Mouse (Mus musculus): Measurements from ENCODE around the gene Tspan33.
"Not testable (repeated sequence)": the region's sequence is repeated elsewhere in the genome, so short reads cannot be mapped to it uniquely, and the experiment has no call there.

The Tspan33 gene

DNA sequence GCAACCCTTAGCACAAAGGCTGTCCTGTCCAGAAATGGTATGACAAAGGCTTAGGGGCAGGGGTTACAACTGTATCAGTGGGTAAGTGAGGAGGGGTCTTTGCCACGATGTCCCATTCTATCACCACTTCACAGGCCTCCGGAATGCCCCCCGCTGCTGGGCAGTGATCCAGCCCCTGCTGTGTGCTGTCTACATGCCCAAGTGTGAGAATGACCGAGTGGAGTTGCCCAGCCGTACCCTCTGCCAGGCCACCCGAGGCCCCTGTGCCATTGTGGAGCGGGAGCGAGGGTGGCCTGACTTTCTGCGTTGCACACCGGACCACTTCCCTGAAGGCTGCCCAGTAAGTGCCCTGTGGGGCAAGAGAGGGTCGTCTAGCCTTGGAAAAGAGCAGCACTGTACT is 59.3 kb downstream of the Tspan33 start:
- no peak for DNase-seq (ENCODE audit: low read depth, low spot score)

DNA sequence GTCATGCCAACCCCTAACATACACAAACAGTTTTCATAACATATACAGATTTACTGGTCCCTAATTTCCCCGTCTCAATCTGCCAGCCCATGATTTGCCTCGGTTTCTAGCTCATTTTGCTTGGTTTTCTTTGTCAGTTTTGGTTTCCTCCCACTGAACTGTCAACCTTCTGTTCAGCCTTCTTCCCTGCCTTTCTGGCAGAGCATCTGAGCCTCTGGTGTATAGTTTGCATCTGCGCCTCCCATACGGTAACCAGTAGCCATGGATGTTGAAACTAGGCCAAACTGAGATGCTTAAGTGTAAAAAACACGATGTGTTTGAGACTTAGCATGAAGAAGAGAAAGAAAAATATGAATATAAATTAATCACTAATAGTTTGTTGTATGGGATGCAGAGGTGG is 62.0 kb downstream of the Tspan33 start:
- DNase-seq (ENCODE audit: low read depth, low spot score), result no peak

DNA sequence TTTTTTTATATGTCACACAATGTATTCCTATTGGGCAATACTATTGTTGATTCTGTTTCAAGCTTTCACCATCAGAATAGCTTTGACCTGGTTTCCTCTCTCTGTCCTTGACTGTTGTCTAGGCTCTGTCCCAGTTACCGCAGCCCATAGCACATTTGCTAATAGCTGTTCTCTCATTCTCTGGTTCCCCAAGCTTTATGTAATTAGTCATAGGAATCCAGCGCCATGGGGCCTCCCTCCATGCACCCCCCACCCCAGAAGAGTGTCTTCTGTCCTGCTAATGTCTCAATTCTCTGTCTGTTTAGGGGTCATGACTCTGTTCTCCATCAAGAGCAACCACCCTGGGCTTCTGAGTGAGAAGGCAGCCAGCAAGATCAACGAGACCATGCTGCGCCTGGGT is 62.5 kb downstream of the Tspan33 start:
- DNase-seq (ENCODE audit: low read depth, low spot score), result no peak

DNA sequence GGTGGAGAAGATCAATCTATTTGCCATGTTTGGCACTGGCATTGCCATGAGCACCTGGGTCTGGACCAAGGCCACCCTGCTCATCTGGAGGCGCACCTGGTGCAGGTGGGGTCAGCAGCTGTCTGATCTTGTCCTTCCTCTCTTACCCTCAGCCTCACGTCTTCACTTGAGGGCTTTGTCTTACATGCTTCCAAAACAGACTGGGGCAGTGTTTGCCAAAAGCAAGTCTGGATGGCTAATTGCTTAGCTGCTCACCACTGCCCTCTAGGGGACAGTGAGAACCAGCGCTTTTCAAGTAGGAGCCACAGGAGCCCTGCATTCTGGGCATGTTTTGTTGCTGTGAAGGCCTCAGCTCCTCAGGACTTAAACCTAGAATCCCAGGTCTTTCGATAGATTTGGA is 64.4 kb downstream of the Tspan33 start:
- peak; percentile 67 for DNase-seq (ENCODE audit: low read depth, low spot score)

DNA sequence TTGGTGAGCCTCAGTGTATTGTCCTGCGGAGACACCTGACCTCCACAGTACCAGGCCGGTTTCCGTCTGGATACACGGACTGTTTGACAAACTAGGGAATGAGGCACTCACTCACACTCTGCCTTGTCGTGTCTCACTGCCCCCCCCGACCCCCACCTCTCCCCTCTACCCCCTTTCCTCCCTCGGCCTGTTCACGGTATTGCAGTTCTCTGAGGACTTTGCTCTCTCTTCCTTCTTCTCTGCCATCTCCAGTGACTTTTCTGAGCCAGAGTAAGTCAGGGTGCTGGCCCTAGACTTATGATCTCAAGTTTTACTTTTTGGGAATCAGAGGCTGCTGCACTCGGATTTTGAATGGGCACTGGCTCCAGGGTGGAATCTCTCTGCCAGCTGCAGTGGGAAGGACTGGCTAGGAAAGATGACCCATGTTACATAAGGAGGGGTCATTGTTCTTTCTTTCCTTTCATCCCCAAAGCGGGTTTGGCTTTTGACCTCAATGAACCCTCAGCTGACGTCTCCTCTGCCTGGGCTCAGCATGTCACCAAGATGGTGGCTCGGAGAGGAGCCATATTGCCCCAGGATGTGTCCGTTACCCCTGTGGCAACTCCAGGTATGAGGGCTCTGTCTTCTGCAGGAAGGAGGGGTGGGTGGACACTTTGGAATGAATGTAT is 65.1 kb downstream of the Tspan33 start:
- DNase-seq (ENCODE audit: low read depth, low spot score), result no peak

DNA sequence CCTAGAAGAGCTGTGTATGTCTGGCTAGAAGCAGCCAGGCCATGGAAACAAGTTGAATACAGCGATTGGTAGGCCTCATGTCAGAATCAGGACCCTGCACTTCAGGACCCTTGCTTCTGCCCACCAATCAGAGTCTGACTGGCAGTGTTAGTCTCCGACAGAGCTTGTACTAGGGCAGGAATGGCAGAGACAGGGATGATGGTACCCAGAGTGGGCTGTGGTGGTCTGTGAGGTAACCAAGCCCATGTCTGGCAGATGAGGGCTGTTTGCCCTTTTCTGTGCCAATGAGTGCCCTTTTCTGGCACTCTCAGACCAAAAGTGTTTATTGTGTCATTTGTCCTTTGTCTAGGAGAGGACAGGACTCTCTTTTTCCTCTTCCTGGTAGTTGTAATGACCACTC is 66.4 kb downstream of the Tspan33 start:
- DNase-seq (ENCODE audit: low read depth, low spot score), result not testable (repeated sequence)

DNA sequence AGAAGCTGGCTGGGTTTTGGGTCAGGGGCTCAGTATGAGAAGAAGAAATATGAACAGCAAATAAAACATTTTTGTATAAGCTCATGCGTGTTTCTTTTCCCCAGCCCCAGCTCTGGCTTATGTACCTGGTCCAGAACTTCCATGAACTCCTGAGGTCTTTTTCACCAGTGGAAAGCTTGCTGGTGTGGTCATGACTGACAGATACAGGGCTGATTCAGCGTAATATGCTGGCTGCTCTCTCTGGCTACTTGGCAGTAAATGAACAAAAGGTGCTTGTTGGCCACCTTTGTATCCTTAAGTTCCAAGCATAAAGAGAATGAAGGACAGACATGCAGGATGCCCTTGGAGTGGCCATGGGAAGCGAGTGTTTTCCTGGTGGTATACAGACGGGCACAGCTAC is 67.3 kb downstream of the Tspan33 start:
- no peak for DNase-seq (ENCODE audit: low read depth, low spot score)

DNA sequence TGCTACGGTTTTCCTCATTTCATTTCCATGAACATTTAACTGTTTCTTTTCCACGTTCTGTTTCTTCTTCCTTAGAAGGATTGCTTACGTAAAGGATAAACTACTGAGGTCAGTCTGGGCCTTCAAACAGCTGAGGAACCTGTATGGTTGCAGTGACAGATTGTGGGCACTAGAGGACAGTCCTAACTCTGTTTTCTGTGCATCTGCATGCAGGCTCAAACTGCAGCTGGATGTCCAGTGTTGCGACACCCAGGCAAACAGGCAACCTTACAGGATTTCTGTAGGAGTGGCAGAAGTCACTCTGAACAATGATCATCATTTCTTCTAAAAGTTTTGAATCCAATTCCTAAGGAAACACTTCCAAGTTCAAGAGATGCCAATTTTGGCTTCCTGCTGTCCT is 68.5 kb downstream of the Tspan33 start:
- peak; percentile 35 for DNase-seq (ENCODE audit: low read depth, low spot score)

DNA sequence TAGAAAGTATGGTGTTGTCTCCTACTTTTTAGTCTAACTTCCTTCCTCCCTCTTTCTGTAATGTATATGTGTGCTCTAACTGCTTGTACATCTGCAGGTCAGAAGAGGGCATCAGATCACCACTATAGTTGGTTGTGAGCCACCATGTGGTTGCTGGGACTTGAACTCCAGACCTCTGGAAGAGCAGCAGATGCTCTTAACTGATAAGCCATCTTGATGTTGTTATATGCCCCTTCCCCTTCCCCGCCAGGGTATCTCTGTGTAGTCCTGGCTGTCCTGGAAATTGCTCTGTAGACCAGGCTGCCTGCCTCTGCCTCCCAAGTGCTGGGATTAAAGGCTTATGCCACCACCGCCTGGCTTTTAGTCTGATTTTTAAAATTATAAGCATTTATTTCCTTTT is 72.9 kb downstream of the Tspan33 start:
- DNase-seq (ENCODE audit: low read depth, low spot score), result no peak
